Mouse (Mus musculus): ENCODE measurements around the gene Lyzl4. TPM values are rescaled to one million over a fixed set of nuclear protein-coding genes. Genes with fewer than 3 reads are reported as not detected.

Gene Lyzl4
- total RNA-seq, 4 experiments from 2014 or later, result 1.2 to 4.4 (median 2.4) TPM

GRCm38 (mm10) chr9:121653668-121654067 is 11.8 kb upstream of the Lyzl4 start:
- no peak for DNase-seq (ENCODE audit: low spot score in 2 of 2)

GRCm38 (mm10) chr9:121647026-121647425 is 5.1 kb upstream of the Lyzl4 start:
- no peak for DNase-seq (ENCODE audit: low spot score in 2 of 2)

- DNase-seq (ENCODE audit: low spot score in 2 of 2), result no peak
Observed at GRCm38 (mm10) chr9:121644855-121645254, 3.0 kb upstream of the Lyzl4 start.

- DNase-seq (ENCODE audit: low spot score in 2 of 2), result peak; percentile 63 to 84
Observed at GRCm38 (mm10) chr9:121642401-121643181, 695 bp upstream of the Lyzl4 start, which contains the start of gene Vipr1. Gene Vipr1, plus strand, starts transcription at chr9:121642716.

DNA sequence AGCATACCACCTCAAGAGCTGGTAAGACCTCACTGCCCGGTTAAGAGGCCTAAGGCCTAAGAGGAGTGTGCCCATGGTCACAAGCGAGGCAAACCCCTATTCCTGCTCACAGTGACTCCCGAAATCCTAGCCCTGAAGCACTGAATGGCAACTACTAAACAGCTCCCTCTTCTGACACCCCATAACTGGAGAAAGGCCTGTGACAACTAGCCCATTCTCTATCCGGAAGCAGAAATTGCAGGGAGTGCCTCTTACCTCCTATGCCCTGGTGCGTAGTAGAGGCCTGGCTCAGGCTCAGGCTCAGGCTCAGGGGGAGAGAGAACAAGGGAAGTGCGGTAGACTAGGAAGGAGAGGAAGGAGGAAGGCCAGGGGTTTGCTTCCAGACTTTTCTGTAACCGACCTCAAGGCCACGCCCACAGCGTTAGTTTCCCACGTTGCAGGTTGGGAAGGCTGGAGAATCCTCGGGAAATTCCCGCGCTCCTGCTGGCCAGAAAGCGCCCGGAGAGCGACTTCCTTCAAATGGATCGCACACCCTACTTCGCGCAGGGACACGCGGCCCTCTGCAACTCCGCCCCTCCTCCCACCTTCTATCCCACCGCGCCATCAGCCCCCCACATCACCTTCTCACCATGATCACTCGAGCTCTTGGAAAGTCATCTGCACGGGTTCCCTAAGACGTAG is 521 bp downstream of the Lyzl4 start:
- DNase-seq (ENCODE audit: low spot score in 2 of 2), result peak in 1 of 2 experiments; percentile 37

- peak; percentile 56 to 88 for DNase-seq (ENCODE audit: low spot score in 2 of 2)
Observed at GRCm38 (mm10) chr9:121639790-121640189, 2.1 kb downstream of the Lyzl4 start.

- peak in 1 of 2 experiments; percentile 8 for DNase-seq (ENCODE audit: low spot score in 2 of 2)
Observed at GRCm38 (mm10) chr9:121635835-121636576, 5.9 kb downstream of the Lyzl4 start.

GRCm38 (mm10) chr9:121633306-121633705 is 8.6 kb downstream of the Lyzl4 start:
- DNase-seq (ENCODE audit: low spot score in 2 of 2), result no peak

DNA sequence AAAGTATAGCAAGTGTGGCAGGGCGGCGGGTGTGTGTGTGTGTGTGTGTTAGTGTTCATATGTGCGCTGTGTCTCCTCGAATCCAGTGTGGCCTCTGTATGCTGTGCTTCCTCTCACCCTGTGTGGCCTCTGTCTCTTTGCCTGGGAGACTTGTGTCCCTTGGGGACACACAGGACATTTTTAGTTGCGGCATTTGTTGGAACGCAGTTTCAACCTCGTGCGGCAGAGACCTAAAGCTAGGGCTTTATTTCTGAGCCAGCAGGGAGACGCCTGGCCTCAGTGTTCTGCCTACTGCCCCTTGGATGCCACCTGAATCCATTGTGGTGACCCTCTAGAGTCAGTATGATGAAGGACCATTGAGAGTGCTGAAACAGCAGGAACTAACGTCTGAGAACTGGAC is 9.0 kb downstream of the Lyzl4 start:
- DNase-seq (ENCODE audit: low spot score in 2 of 2), result no peak

GRCm38 (mm10) chr9:121631946-121632345 is 9.9 kb downstream of the Lyzl4 start:
- DNase-seq (ENCODE audit: low spot score in 2 of 2), result no peak

DNA sequence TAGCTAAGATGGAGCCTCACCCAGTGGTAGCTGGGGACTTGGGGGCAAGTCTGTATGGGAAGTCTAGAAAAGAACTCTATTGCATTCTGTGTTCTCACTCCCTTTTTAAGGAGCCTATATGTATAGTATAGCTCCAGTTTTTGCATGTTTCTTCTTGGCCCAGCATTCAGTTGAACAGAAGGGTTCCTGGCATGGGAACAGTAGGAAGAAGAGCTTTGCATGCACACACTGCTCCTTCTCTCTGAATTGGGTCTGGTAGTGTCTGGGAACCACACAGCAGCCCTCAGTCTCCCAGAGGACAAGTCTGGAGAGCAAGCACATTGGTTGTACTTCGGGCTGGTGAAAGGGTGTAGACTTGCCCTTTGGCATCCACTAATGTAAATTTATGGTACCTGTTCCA is 11.3 kb downstream of the Lyzl4 start:
- no peak for DNase-seq (ENCODE audit: low spot score in 2 of 2)

DNA sequence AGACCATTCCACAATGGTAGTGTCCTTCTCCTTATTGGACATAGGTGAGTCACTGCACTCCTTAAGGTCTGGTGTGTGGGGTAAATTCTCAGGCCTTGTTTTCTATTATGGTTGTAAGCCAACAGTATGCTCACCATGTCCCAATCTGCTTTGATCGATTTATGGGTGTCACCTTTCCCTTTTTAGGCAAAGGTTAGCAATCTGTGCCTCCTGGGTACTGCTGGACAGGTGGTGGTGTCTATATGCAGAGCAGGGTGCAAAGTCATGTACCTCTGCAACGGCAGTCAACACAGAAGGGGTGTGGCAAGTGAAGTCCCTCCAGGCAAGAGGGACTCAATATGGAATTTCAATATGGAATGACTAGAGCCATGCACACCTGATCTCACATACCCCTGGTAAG is 17.0 kb downstream of the Lyzl4 start:
- no peak for DNase-seq (ENCODE audit: low spot score in 2 of 2)

- no peak for DNase-seq (ENCODE audit: low spot score in 2 of 2)
Observed at GRCm38 (mm10) chr9:121623235-121623634, 18.7 kb downstream of the Lyzl4 start.

DNA sequence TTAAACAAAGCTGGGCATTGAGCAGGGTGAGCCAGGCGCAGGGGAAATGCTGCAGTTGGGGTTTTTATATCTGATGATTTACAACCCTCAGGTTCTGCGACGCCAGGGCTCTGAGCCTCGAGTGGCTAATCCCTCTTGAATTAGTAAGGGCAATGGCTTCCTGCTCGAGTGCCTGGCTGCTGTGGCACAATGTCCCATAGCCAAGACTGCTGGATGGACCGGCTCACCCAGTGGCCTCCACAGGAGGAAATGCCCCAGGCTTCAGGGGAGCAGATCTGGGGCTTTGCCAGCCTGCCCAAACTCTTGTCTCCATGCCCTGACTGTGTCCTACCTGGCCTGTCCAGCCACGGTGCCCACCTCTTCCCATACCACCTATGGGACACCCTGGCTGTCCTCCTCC is 22.5 kb downstream of the Lyzl4 start:
- no peak for DNase-seq (ENCODE audit: low spot score in 2 of 2)

DNA sequence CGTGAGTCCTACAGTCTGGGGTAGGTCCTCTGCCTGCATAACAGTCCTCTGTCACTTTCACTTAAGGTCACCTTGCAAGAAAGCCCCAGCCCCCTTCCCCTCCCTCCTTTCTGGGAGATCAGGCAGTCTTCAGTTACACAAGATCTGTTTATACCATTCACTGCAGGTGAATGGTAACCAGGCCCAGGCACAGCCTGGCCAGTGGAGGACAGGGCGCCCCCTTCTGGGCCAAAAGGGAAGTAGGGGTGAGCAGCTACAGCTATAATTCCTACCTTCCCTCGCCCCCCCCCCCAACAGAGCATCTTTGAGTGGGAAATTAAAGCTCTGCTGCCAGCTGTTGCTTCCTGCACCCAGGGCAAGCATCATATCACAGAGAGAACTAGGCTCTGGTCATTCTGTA is 25.4 kb downstream of the Lyzl4 start:
- no peak for DNase-seq (ENCODE audit: low spot score in 2 of 2)

DNA sequence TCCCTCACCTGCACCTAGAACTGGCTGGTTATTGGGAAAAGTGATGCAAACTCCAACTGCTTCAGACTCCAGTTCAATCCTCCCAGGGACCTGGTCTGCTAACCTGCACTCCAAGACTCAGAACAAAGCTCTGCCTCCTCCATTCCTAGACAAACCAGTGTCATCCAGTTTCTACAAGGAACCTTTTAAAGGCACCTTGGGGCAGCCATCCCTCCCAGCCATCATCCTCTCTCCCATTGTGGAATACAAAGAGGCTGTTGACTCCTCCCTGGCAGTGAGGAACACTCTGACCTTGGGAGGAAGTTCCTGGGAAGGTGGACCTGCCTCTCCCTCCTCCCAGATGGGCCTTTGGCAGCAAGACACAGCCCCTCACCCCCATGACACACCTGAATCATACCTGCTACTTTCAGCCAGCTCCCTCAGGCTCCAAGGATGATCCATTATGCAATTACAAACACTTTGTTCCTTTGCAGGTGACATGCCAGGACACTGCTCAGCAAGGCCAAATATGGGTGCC is 27.6 kb downstream of the Lyzl4 start:
- DNase-seq (ENCODE audit: low spot score in 2 of 2), result no peak

- DNase-seq (ENCODE audit: low spot score in 2 of 2), result no peak
Observed at GRCm38 (mm10) chr9:121613192-121613591, 28.7 kb downstream of the Lyzl4 start.

GRCm38 (mm10) chr9:121609381-121609780 is 32.5 kb downstream of the Lyzl4 start:
- no peak for DNase-seq (ENCODE audit: low spot score in 2 of 2)

DNA sequence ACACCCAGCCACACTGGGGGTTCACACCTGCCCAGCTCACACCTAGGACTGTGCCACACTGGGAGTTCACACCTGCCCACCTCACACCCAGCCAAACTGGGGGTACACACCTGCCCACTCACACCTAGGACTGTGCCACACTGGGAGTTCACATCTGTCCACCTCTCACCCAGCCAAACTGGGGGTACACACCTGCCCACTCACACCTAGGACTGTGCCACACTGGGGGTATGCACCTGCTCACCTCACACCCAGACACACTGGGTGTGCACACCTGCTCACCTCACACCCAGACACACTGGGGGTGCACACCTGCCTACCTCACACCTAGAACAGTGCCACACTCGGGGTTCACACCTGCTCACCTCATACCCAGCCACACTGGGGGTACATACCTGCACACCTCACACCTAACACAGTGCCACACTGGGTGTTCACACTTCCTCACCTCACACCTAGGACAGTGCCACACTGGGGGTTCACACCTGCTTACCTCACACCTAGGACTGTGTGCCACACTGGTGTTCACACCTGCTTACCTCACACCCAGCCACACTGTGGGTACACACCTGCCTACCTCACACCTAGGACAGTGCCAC is 35.3 kb downstream of the Lyzl4 start:
- DNase-seq (ENCODE audit: low spot score in 2 of 2), result no peak

- peak; percentile 52 to 67 for DNase-seq (ENCODE audit: low spot score in 2 of 2)
Observed at GRCm38 (mm10) chr9:121605414-121606278, 36.2 kb downstream of the Lyzl4 start.
